Mouse (Mus musculus): ENCODE data around the gene Tax1bp3. TPM values are rescaled to one million over a fixed set of nuclear protein-coding genes. Genes with fewer than 3 reads are reported as not detected.

Gene Tax1bp3
- 70.9 and 105 TPM in 2 replicates for polyA plus RNA-seq (2012; ENCODE audit: insufficient read depth, insufficient read length, missing spikeins)

- Histone ChIP-seq H3K4me3 (ENCODE audit: insufficient read depth, low read depth, low read length) (peak within 1 kb of the TSS; percentile 99), H3K27ac (replicated peaks; ENCODE audit: low read depth, low read length) (peak within 1 kb of the TSS; percentile 97), H3K4me1 (ENCODE audit: control insufficient read depth, insufficient read depth, insufficient read length, low read length) (peaks cover 16% of the 10 kb centered on the region)
Measured at GRCm38 (mm10) chr11:73176608-73177508, at the start of gene Tax1bp3, which contains the start of gene Emc6. Gene Tax1bp3 (plus strand): TSS chr11:73177083. Gene Emc6 (minus strand): TSS chr11:73177037.

GRCm38 (mm10) chr11:73131020-73131419 lies 45.9 kb upstream of the Tax1bp3 start:
- H3K4me1 ChIP-seq (ENCODE audit: control insufficient read depth, insufficient read depth, insufficient read length, low read length): no peaks in the 10 kb centered on the region
- no peak overlapping the region for H3K4me3 ChIP-seq (ENCODE audit: insufficient read depth, low read depth, low read length)
- H3K27ac ChIP-seq (replicated peaks; ENCODE audit: low read depth, low read length): no peak overlapping the region

- Histone ChIP-seq H3K4me1 (ENCODE audit: control insufficient read depth, insufficient read depth, insufficient read length, low read length) (no peaks in the 10 kb centered on the region), H3K27ac (replicated peaks; ENCODE audit: low read depth, low read length) (no peak overlapping the region), H3K4me3 (ENCODE audit: insufficient read depth, low read depth, low read length) (no peak overlapping the region)
Measured at GRCm38 (mm10) chr11:73132999-73133398, 43.9 kb upstream of the Tax1bp3 start.

GRCm38 (mm10) chr11:73134222-73134621 lies 42.7 kb upstream of the Tax1bp3 start:
- H3K27ac ChIP-seq (replicated peaks; ENCODE audit: low read depth, low read length): no peak overlapping the region
- H3K4me3 ChIP-seq (ENCODE audit: insufficient read depth, low read depth, low read length): no peak overlapping the region
- no peaks in the 10 kb centered on the region for H3K4me1 ChIP-seq (ENCODE audit: control insufficient read depth, insufficient read depth, insufficient read length, low read length)

- no peaks in the 10 kb centered on the region for H3K4me1 ChIP-seq (ENCODE audit: control insufficient read depth, insufficient read depth, insufficient read length, low read length)
- peak overlapping the region; percentile 80 for H3K4me3 ChIP-seq (ENCODE audit: insufficient read depth, low read depth, low read length)
- no peak overlapping the region for H3K27ac ChIP-seq (replicated peaks; ENCODE audit: low read depth, low read length)
Measured at GRCm38 (mm10) chr11:73136587-73136986, 40.3 kb upstream of the Tax1bp3 start.

- Histone ChIP-seq H3K4me1 (ENCODE audit: control insufficient read depth, insufficient read depth, insufficient read length, low read length) (no peaks in the 10 kb centered on the region), H3K4me3 (ENCODE audit: insufficient read depth, low read depth, low read length) (peak overlapping the region; percentile 80), H3K27ac (replicated peaks; ENCODE audit: low read depth, low read length) (no peak overlapping the region)
Measured at GRCm38 (mm10) chr11:73137116-73137515, 39.8 kb upstream of the Tax1bp3 start.

- peak within 1 kb of the TSS; percentile 80 for H3K4me3 ChIP-seq (ENCODE audit: insufficient read depth, low read depth, low read length)
- H3K4me1 ChIP-seq (ENCODE audit: control insufficient read depth, insufficient read depth, insufficient read length, low read length): no peaks in the 10 kb centered on the region
- H3K27ac ChIP-seq (replicated peaks; ENCODE audit: low read depth, low read length): no peak within 1 kb of the TSS
Measured at GRCm38 (mm10) chr11:73137591-73138501, 39.0 kb upstream of the Tax1bp3 start, which contains the start of gene Haspin. Gene Haspin (minus strand): TSS chr11:73138294.

- H3K4me1 ChIP-seq (ENCODE audit: control insufficient read depth, insufficient read depth, insufficient read length, low read length): peaks cover 3% of the 10 kb centered on the region
- peak overlapping the region; percentile 69 for H3K27ac ChIP-seq (replicated peaks; ENCODE audit: low read depth, low read length)
- no peak overlapping the region for H3K4me3 ChIP-seq (ENCODE audit: insufficient read depth, low read depth, low read length)
Measured at GRCm38 (mm10) chr11:73144261-73144681, 32.6 kb upstream of the Tax1bp3 start.

- Histone ChIP-seq H3K4me3 (ENCODE audit: insufficient read depth, low read depth, low read length) (no peak overlapping the region), H3K27ac (replicated peaks; ENCODE audit: low read depth, low read length) (peak overlapping the region; percentile 44), H3K4me1 (ENCODE audit: control insufficient read depth, insufficient read depth, insufficient read length, low read length) (peaks cover 3% of the 10 kb centered on the region)
Measured at GRCm38 (mm10) chr11:73146026-73146974, 30.6 kb upstream of the Tax1bp3 start.

- H3K4me1 ChIP-seq (ENCODE audit: control insufficient read depth, insufficient read depth, insufficient read length, low read length): peaks cover 3% of the 10 kb centered on the region
- H3K27ac ChIP-seq (replicated peaks; ENCODE audit: low read depth, low read length): peak overlapping the region; percentile 60
- no peak overlapping the region for H3K4me3 ChIP-seq (ENCODE audit: insufficient read depth, low read depth, low read length)
Measured at GRCm38 (mm10) chr11:73146975-73147365, 29.9 kb upstream of the Tax1bp3 start.

GRCm38 (mm10) chr11:73148209-73148608 lies 28.7 kb upstream of the Tax1bp3 start:
- H3K4me3 ChIP-seq (ENCODE audit: insufficient read depth, low read depth, low read length): no peak overlapping the region
- H3K27ac ChIP-seq (replicated peaks; ENCODE audit: low read depth, low read length): peak overlapping the region; percentile 82
- peaks cover 6% of the 10 kb centered on the region for H3K4me1 ChIP-seq (ENCODE audit: control insufficient read depth, insufficient read depth, insufficient read length, low read length)

GRCm38 (mm10) chr11:73155071-73155470 lies 21.8 kb upstream of the Tax1bp3 start:
- no peak overlapping the region for H3K4me3 ChIP-seq (ENCODE audit: insufficient read depth, low read depth, low read length)
- H3K4me1 ChIP-seq (ENCODE audit: control insufficient read depth, insufficient read depth, insufficient read length, low read length): peaks cover 3% of the 10 kb centered on the region; the same call in 1 of the 2 replicates
- no peak overlapping the region for H3K27ac ChIP-seq (replicated peaks; ENCODE audit: low read depth, low read length)

- Histone ChIP-seq H3K4me1 (ENCODE audit: control insufficient read depth, insufficient read depth, insufficient read length, low read length) (no peaks in the 10 kb centered on the region), H3K4me3 (ENCODE audit: insufficient read depth, low read depth, low read length) (peak within 1 kb of the TSS; percentile 65), H3K27ac (replicated peaks; ENCODE audit: low read depth, low read length) (peak within 1 kb of the TSS; percentile 89)
Measured at GRCm38 (mm10) chr11:73159957-73160810, 16.7 kb upstream of the Tax1bp3 start, which contains the start of gene P2rx5. Gene P2rx5 (plus strand): TSS chr11:73160421.

Measured in brown adipose tissue, adult 24 weeks (tissue).